Mouse (Mus musculus): ENCODE results near the gene Gm10320. TPM values are rescaled to one million over a fixed set of nuclear protein-coding genes. Genes with fewer than 3 reads are reported as not detected.

Gm10320 gene
- polyA plus RNA-seq, 2 experiments: 0.85 to 0.96 TPM

GRCm38 (mm10) chr13:98494492-98495064 lies 2.8 kb upstream of the Gm10320 start:
- no peak for ATAC-seq (ENCODE audit: insufficient read depth)

GRCm38 (mm10) chr13:98492569-98493255 lies 911 bp upstream of the Gm10320 start:
- ATAC-seq (ENCODE audit: insufficient read depth) (no peak), DNase-seq (ENCODE audit: low read depth in 3 of 3, low spot score in 3 of 3) (no peak)
- Histone ChIP-seq H3K9me3 (ENCODE audit: control insufficient read depth, low read length) (no peaks in the 10 kb centered on the region; the same call in 1 of the 2 replicates), H3K4me1 (replicated peaks; ENCODE audit: control insufficient read depth in 2 of 2, insufficient read depth in 2 of 2, low read length in 1 of 2) (no peaks in the 10 kb centered on the region), H3K4me3 (ENCODE audit: insufficient read depth in 1 of 2, low read depth in 2 of 2, low read length in 2 of 2) (no peak overlapping the region), H3K4me2 (ENCODE audit: low read depth) (no peak overlapping the region), H3K27me3 (ENCODE audit: control insufficient read depth, insufficient read depth, low read length) (no peaks in the 10 kb centered on the region), H3K36me3 (replicated peaks; ENCODE audit: control insufficient read depth, insufficient read depth, low read depth) (no peaks in the 10 kb centered on the region), H3K9ac (replicated peaks) (no peak overlapping the region), H3K27ac (no peak overlapping the region)
- TF ChIP-seq EP300 (IDR thresholded peaks at IDR 0.05; ENCODE audit: low read depth): no peak
- no peak for TF ChIP-seq CTCF (IDR thresholded peaks at IDR 0.05; ENCODE audit: low read depth)
- 53% methylated on average over 9 of the region's 9 CpGs for WGBS (ENCODE audit: insufficient replicate concordance)

More at GRCm38 (mm10) chr13:98494492-98495064, 2.8 kb upstream of the Gm10320 start:
- 58% methylated on average over 7 of the region's 8 CpGs for WGBS (ENCODE audit: insufficient replicate concordance)
- H3K4me2 ChIP-seq (ENCODE audit: low read depth): no peak overlapping the region
- no peak overlapping the region for H3K27ac ChIP-seq
- no peak overlapping the region for H3K9ac ChIP-seq (replicated peaks)
- no peak overlapping the region for H3K4me3 ChIP-seq (ENCODE audit: insufficient read depth in 1 of 2, low read depth in 2 of 2, low read length in 2 of 2)
- no peaks in the 10 kb centered on the region; the same call in 1 of the 2 replicates for H3K9me3 ChIP-seq (ENCODE audit: control insufficient read depth, low read length)
- H3K36me3 ChIP-seq (replicated peaks; ENCODE audit: control insufficient read depth, insufficient read depth, low read depth): no peaks in the 10 kb centered on the region
- no peak for DNase-seq (ENCODE audit: low read depth in 3 of 3, low spot score in 3 of 3)
- no peak for TF ChIP-seq EP300 (IDR thresholded peaks at IDR 0.05; ENCODE audit: low read depth)
- TF ChIP-seq CTCF (IDR thresholded peaks at IDR 0.05; ENCODE audit: low read depth): no peak
- H3K4me1 ChIP-seq (replicated peaks; ENCODE audit: control insufficient read depth in 2 of 2, insufficient read depth in 2 of 2, low read length in 1 of 2): no peaks in the 10 kb centered on the region
- H3K27me3 ChIP-seq (ENCODE audit: control insufficient read depth, insufficient read depth, low read length): no peaks in the 10 kb centered on the region; the same call in 1 of the 2 replicates

DNA sequence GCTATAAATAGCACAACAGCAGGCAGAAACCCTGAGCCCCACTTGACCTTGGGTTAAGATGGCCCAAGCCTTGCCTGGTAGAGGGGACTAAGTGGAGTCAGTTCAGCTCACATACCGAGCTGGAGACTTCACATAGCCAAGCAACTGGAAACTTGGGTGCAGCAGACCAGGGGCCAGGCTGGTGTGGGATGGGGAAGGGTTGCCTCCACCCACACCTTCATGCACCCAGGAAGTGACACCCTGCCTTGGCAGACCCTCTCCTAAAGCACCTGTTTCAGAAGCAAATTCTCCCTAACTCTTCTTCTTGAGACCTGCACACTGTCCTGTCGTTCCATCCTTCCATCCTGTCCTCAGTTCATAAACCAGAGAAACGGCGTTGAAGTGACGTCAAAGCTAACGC lies 5.1 kb downstream of the Gm10320 start:
- no peaks in the 10 kb centered on the region for H3K27me3 ChIP-seq (ENCODE audit: control insufficient read depth, insufficient read depth, low read length)
- H3K4me3 ChIP-seq (ENCODE audit: insufficient read depth in 1 of 2, low read depth in 2 of 2, low read length in 2 of 2): no peak overlapping the region
- no peak overlapping the region for H3K4me2 ChIP-seq (ENCODE audit: low read depth)
- whole genome bisulfite sequencing (ENCODE audit: insufficient replicate concordance): 65% methylated on average over 6 of the region's 6 CpGs
- no peaks in the 10 kb centered on the region for H3K36me3 ChIP-seq (replicated peaks; ENCODE audit: control insufficient read depth, insufficient read depth, low read depth)
- DNase-seq (ENCODE audit: low read depth in 3 of 3, low spot score in 3 of 3) (no peak), ATAC-seq (ENCODE audit: insufficient read depth) (no peak)
- no peaks in the 10 kb centered on the region for H3K9me3 ChIP-seq (ENCODE audit: control insufficient read depth, low read length)
- no peak overlapping the region for H3K9ac ChIP-seq (replicated peaks)
- no peaks in the 10 kb centered on the region for H3K4me1 ChIP-seq (replicated peaks; ENCODE audit: control insufficient read depth in 2 of 2, insufficient read depth in 2 of 2, low read length in 1 of 2)
- TF ChIP-seq CTCF (IDR thresholded peaks at IDR 0.05; ENCODE audit: low read depth) (no peak), EP300 (IDR thresholded peaks at IDR 0.05; ENCODE audit: low read depth) (no peak)
- H3K27ac ChIP-seq: no peak overlapping the region

- Histone ChIP-seq H3K36me3 (replicated peaks; ENCODE audit: control insufficient read depth, insufficient read depth, low read depth) (no peaks in the 10 kb centered on the region), H3K4me3 (ENCODE audit: insufficient read depth in 1 of 2, low read depth in 2 of 2, low read length in 2 of 2) (no peak overlapping the region)
Observed at GRCm38 (mm10) chr13:98486161-98486560, 5.6 kb downstream of the Gm10320 start.

DNA sequence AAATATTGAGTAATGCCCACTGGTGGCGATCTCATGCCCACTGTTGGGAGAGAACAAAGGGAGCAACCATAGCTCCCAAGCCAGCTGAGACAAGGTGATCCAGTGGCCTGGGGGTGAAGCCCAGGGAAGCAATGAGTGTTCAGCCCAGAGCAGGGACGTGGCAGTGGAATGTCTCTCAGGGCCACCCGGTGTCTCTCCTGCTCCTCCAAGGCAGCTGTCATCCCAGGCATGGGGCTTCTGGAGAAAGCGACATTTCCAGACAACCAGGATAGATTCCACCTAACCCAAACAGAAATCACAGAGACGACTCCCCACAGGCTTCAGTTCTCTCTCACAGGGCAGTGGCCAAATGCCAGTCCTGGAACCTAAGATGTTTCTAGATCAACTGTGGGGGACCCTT lies 6.4 kb downstream of the Gm10320 start:
- no peak overlapping the region for H3K9ac ChIP-seq (replicated peaks)
- no peak overlapping the region for H3K4me2 ChIP-seq (ENCODE audit: low read depth)
- no peaks in the 10 kb centered on the region for H3K9me3 ChIP-seq (ENCODE audit: control insufficient read depth, low read length)
- no peak overlapping the region for H3K27ac ChIP-seq
- ATAC-seq (ENCODE audit: insufficient read depth): no peak
- no peak overlapping the region for H3K4me3 ChIP-seq (ENCODE audit: insufficient read depth in 1 of 2, low read depth in 2 of 2, low read length in 2 of 2)
- no peak for TF ChIP-seq EP300 (IDR thresholded peaks at IDR 0.05; ENCODE audit: low read depth)
- TF ChIP-seq CTCF (IDR thresholded peaks at IDR 0.05; ENCODE audit: low read depth): no peak
- no peak for DNase-seq (ENCODE audit: low read depth in 3 of 3, low spot score in 3 of 3)
- no peaks in the 10 kb centered on the region for H3K4me1 ChIP-seq (replicated peaks; ENCODE audit: control insufficient read depth in 2 of 2, insufficient read depth in 2 of 2, low read length in 1 of 2)
- 56% methylated on average over 5 of the region's 5 CpGs for WGBS (ENCODE audit: insufficient replicate concordance)
- H3K27me3 ChIP-seq (ENCODE audit: control insufficient read depth, insufficient read depth, low read length): no peaks in the 10 kb centered on the region
- H3K36me3 ChIP-seq (replicated peaks; ENCODE audit: control insufficient read depth, insufficient read depth, low read depth): no peaks in the 10 kb centered on the region

More at GRCm38 (mm10) chr13:98486161-98486560, 5.6 kb downstream of the Gm10320 start:
- Histone ChIP-seq H3K4me2 (ENCODE audit: low read depth) (no peak overlapping the region), H3K4me1 (replicated peaks; ENCODE audit: control insufficient read depth in 2 of 2, insufficient read depth in 2 of 2, low read length in 1 of 2) (no peaks in the 10 kb centered on the region), H3K9ac (replicated peaks) (no peak overlapping the region), H3K27ac (no peak overlapping the region), H3K9me3 (ENCODE audit: control insufficient read depth, low read length) (no peaks in the 10 kb centered on the region), H3K27me3 (ENCODE audit: control insufficient read depth, insufficient read depth, low read length) (no peaks in the 10 kb centered on the region)
- WGBS (ENCODE audit: insufficient replicate concordance): 41% methylated on average over 3 of the region's 3 CpGs
- ATAC-seq (ENCODE audit: insufficient read depth) (no peak), DNase-seq (ENCODE audit: low read depth in 3 of 3, low spot score in 3 of 3) (no peak)
- no peak for TF ChIP-seq CTCF (IDR thresholded peaks at IDR 0.05; ENCODE audit: low read depth)
- no peak for TF ChIP-seq EP300 (IDR thresholded peaks at IDR 0.05; ENCODE audit: low read depth)

All from liver, embryonic 14.5 days (tissue).